Mouse (Mus musculus) cerebellum, postnatal 25 days (tissue): ENCODE measurements around the gene Ap1m2.
"Not testable (repeated sequence)": the region's sequence is repeated elsewhere in the genome, so short reads cannot be mapped to it uniquely, and the experiment has no call there.

Experiments used
- DNase-seq, 2 experiments: peaks; one replicate each; pipeline ENCODE4 v3.0.0; 2021; ENCODE audit warnings: mixed read lengths in 2 of 2

The Ap1m2 gene

DNA sequence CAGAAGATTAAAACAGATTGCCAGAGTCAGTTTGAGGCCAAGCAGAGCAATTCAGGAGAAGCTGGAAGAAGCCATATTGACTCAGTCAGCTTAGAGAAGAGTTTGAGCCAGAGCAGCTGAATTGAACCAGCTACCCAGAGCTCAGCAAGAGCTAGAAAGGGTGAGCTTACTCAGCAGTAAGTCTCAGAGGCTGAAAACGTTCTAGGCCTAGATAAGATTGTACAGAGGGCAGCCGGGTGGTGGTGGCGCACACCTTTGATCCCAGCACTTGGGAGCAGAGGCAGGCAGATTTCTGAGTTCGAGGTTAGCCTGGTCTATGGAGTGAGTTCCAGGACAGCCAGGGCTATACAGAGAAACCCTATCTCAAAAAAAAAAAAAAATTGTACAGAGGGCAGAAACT is 55.8 kb downstream of the Ap1m2 start:
- not testable (repeated sequence) for DNase-seq

DNA sequence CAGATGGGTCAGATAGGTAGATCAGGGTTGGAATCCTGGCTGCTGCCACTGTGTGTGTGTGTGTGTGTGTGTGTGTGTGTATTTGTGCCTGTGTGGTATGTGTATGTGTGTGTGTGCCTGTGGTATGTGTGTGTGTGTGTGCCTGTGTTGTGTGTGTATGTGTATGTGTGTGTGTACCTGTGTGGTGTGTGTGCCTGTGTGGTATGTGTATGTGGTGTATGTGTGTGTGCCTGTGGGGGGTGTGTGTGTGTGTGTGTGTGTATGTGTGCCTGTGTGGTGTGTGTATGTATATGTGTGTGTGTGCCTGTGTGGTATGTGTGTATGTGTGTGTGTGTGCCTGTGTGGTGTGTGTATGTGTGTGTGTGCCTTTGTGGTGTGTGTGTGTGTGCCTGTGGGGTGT is 57.4 kb downstream of the Ap1m2 start:
- DNase-seq, result no peak

DNA sequence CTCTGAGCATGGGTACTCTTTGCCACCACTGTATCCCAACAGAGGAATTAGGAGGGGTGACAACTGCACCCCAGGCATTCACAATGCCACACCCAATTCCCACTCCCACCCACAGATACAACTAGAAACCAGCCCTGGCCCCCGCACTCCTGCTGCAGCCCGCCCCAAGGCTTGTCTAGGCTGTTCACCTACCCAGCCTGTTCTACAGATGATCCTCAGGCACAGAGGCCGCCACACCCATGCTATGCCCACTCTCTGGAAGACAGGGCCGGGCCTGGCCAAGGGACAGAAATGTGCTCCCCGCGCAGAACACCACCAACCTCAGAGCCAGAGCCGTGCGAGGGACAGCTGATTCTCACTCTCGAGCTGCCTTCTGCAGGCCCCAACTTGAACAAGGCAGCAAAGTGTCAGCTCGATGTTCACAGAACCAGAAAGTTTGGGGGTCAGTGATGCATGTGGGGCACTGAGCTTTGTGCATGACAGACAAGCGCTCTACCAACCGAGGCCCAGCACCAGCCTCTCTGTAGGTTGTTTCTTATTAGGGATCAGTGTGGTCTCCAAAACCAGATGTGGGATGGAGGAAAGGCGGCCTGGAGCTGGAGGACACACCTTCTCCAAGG is 60.9 kb downstream of the Ap1m2 start:
- DNase-seq, result peak in 1 of 2 experiments; percentile 6

DNA sequence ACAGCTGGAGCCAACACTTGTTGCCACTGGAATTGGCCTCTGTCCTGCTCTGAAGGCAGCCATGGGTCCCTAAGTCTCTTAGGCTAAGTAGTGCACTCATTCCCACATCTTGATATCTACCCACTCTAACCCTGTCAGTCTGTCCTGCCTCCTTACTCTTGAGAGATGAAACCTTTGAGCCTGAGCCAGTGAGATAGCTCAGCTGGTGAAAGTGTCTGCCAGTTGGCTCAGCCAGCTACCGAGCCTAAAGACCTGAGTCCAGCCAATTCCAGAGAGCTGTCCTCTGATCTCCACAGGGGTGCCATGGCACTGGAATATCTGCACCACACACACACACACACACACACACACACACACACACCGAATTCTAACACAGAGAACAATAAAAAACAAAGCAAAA is 61.6 kb downstream of the Ap1m2 start:
- DNase-seq, result peak in 1 of 2 experiments; percentile 6

DNA sequence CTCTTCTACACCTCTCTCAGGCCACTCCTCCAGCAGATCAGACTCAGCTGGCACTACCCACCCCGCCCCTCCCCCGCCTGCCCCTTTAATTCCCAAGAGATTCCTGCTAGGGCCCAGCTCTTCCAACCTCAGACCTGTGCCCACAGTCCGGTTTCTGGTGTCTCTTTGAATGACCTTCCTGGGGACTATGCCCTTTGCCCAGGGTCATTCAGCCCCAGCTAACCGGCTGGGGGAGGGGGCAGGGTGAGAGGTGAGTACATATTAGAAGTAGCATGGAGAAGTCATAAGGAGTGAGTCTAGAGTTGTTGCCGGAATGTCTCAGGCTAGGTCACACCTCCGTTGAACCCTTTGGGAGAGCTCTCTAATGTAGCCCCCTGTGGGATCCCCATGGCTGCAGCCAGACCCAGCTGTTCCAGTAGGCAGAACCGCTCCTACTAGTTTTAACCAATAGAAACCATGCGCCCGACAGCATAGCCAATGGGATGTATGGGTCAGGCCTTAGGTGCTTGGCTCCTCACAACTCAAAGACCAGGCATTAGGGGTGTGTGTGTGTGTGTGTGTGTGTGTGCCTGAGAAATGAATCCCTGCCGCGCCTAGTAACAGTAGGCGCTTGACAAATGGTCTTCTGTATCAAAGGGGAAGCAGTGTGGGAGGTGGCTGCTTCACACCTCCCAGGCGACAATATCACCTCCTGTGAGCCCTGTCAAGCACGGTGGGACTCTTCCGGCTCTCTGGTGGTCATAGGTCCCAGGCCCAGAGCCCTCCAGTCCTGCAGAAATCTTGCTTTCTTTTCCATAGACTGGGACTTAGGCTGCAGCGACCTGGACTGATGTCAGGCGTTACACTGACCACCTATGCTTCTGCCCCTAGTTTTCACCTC is 62.3 kb downstream of the Ap1m2 start:
- no peak for DNase-seq

DNA sequence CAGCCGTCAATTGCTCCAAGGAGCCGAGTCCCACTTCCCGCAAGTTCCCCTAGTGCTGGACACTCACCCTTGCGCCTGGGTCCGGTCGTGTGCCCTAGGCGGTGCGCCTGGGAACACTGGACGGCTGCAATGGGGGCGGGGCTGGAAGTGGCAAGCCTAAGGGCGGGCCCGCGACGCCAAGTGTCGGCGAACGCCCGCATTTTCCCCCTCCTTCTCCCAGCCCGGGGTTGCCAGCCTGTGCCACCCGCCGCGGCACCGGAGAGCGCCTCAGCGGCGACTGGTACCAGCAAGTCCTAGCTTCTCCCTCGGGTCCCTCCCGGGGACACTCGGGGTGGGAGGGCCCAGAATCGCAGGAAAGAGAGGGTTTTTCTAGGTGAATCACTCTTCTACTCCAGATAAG is 63.8 kb downstream of the Ap1m2 start, which contains the start of gene S1pr5:
TSS of gene S1pr5 (minus strand) at position 118 of the 400 bp plus-strand sequence.
- DNase-seq, result peak; percentile 21 to 52

DNA sequence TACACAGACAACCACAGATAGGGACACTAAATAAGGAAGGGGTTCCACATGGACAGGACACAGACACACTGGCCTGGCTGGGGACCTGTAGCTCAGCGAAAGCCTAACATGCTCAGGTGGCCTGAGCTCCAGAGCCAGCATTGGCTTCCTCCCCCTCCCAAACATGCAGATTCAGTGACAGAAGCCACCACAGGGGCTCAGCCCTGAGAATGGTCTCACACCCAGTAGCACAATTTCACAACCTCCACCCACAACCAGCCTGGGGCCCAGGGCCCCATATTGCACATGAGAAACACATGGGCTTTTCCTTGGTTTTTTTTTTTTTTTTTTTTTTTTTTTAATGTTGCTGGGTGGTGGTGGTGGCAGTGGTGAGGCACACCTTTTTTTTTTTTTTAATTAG is 65.8 kb downstream of the Ap1m2 start:
- DNase-seq, result no peak

DNA sequence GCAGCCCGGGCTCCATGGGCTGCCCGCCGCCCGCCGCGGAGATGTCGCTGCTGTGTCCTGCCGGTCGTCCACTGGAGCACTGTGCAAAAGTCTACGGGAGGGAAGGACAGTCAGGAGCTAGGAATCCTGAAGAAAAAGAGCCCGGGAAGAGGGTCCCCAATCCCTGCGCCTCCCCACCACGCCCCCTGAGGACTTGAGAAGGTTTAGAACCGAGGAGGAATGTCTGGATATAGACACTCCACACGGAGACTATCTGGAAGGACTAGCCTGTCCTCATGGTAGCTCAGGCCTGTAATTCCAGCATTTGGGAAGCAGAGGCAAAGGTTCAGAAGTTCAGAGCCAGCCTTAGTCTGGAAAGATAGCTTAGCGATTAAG is 67.0 kb downstream of the Ap1m2 start:
- DNase-seq, result no peak

DNA sequence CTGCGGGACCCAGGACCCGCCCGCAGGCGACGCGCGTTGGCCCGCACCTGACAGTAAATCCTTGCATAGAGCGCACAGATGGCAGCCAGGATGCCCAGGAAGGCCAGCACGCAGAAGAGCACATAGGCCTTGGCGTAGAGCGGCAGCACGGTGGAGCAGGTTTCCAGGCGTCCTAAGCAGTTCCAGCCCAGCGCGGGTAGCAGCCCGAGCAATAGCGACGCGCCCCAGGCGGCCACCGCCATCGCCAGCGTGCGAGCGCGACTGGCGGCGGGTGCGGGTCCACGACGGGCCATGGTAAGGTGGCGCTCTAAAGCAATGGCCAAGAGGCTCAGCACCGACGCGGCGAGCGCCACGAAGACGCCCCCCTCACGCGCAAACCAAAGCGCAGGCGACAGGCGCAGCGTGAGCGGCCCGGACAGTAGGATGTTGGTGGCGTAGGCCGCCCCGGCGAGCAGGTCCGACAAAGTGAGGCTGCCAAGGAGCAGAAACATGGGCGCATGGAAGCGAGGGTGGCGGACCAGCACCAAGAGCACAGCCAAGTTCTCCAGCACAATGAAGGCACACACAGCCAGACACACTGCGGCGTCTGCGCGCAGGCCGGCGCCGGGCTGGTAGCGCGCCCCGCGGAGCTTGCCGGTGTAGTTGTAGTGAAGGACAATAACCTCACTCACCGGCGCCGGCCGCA is 67.6 kb downstream of the Ap1m2 start:
- DNase-seq, result peak; percentile 81 to 87
